Mouse (Mus musculus): Measurements from ENCODE around the gene Cend1.

GRCm38 (mm10) chr7:141469901-141470636 lies 40.8 kb upstream of the Cend1 start:
- no peak for TF ChIP-seq POLR2A (IDR thresholded peaks at IDR 0.05; ENCODE audit: low read depth, low read length)
- TF ChIP-seq CTCF (IDR thresholded peaks at IDR 0.05; ENCODE audit: borderline replicate concordance, insufficient read depth, low read length): no peak
